Mouse (Mus musculus) olfactory bulb, adult 2 months (tissue): ENCODE data around the gene Lcp2.

ENCODE experiments used
- CTCF ChIP-seq: fragments of 200-500 bp; IDR thresholded peaks from 2 replicates; pipeline ENCODE4 v1.5.1; 2012; ENCODE audit warnings: low read depth, mild to moderate bottlenecking, low read length, moderate library complexity; ENCODE audit not compliant: insufficient read depth
- POLR2A ChIP-seq: fragments of 200-500 bp; IDR thresholded peaks from 2 replicates; pipeline ENCODE4 v1.6.1; 2012; ENCODE audit warnings: mild to moderate bottlenecking, low read depth, low read length, moderate library complexity; ENCODE audit not compliant: insufficient read depth

DNA sequence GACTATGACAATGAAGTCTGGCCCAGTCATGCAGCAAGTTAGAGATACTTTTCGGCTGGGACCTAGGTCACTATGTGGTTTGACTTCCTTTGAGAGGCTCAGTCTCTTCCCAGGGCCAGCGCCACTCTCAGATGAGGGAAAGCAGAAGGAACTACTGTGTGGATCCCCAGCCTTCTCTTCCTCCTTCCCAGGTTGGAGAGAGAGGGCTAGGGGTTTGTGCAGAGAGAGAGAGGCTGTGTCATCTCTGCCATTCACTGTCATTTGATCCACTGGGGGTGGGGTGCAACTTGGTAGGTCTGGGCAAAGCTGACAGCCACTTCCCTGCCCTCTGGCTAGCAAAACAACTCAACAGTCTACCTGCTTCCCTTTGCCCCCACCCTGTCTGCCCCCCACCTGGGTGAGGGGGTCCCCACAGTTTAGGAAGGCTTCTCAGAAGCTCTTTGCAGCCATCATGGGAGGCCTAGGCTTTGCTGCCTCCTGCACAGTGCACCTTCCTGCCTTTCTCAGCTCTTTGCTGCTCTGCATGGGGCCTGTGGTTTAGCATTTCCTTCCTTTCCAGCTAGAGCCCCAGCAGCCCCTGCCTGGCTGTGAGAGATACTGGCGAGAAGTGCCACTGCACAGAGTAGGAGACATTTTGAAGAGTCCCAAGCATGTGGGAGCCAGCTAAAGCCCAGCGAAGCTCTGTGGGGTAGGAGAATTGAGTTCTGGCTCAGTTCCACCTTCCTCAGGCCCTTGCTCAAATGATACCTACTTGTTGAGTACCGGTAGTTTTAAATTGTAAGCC lies 17.2 kb downstream of the Lcp2 start:
- TF ChIP-seq POLR2A (no peak), CTCF (no peak)
